Mouse (Mus musculus): ENCODE measurements around the gene E2f8. TPM values are rescaled to one million over a fixed set of nuclear protein-coding genes. Genes with fewer than 3 reads are reported as not detected.

The E2f8 gene
- polyA plus RNA-seq, 1 experiment from 2014 or later = 20.5 TPM

GRCm38 (mm10) chr7:48891029-48891428 is 9.6 kb upstream of the E2f8 start:
- peaks cover 25% of the 10 kb centered on the region for H3K4me1 ChIP-seq
- ATAC-seq (ENCODE audit: insufficient number of reproducible peaks, low FRiP score, low TSS enrichment, low read depth) = no peak
- no peak overlapping the region for H3K27ac ChIP-seq (replicated peaks)
- H3K4me2 ChIP-seq (replicated peaks) = no peak overlapping the region
- H3K27me3 ChIP-seq = no peaks in the 10 kb centered on the region; the same call in 1 of the 2 replicates
- no peak overlapping the region for H3K4me3 ChIP-seq (replicated peaks)
- H3K9me3 ChIP-seq (replicated peaks) = no peaks in the 10 kb centered on the region
- WGBS = 43% methylated on average over 5 of the region's 5 CpGs
- no peaks in the 10 kb centered on the region for H3K36me3 ChIP-seq
- H3K9ac ChIP-seq = no peak overlapping the region

DNA sequence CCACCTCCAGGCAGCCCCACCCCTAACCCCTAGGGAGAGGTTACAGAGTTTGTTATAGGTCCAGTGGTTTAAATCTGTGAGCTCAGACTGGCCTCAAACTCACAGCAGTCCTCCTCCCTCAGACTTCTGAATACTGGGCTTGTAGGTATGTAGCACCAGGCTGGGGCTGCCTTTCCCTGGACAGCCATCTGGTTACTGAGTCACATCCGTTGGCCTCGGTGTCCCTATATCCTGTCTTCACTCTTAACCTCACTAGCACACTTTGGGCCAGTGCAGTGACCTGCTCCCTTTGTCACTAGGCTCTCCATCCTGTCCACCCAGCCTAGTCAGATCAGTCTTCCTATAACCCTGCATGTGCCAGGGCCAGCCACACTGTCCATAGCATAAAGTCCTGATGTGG is 7.4 kb upstream of the E2f8 start:
- 65% methylated on average over 2 of the region's 2 CpGs for WGBS

GRCm38 (mm10) chr7:48887973-48888372 is 6.6 kb upstream of the E2f8 start:
- H3K27me3 ChIP-seq = peaks cover 4% of the 10 kb centered on the region; the same call in 1 of the 2 replicates
- no peak overlapping the region for H3K4me2 ChIP-seq (replicated peaks)
- no peaks in the 10 kb centered on the region for H3K36me3 ChIP-seq
- H3K27ac ChIP-seq (replicated peaks) = no peak overlapping the region
- H3K4me1 ChIP-seq = peaks cover 26% of the 10 kb centered on the region
- H3K4me3 ChIP-seq (replicated peaks) = no peak overlapping the region
- WGBS = 30% methylated on average over 8 of the region's 8 CpGs
- H3K9ac ChIP-seq = no peak overlapping the region
- no peak for ATAC-seq (ENCODE audit: insufficient number of reproducible peaks, low FRiP score, low TSS enrichment, low read depth)
- no peaks in the 10 kb centered on the region for H3K9me3 ChIP-seq (replicated peaks)

More for the DNA sequence above, 7.4 kb upstream of the E2f8 start:
- no peak overlapping the region for H3K4me2 ChIP-seq (replicated peaks)
- no peaks in the 10 kb centered on the region for H3K36me3 ChIP-seq
- no peak overlapping the region for H3K4me3 ChIP-seq (replicated peaks)
- H3K9me3 ChIP-seq (replicated peaks) = no peaks in the 10 kb centered on the region
- H3K4me1 ChIP-seq = peaks cover 25% of the 10 kb centered on the region
- no peaks in the 10 kb centered on the region for H3K27me3 ChIP-seq
- H3K27ac ChIP-seq (replicated peaks) = peak overlapping the region; percentile 44; the same call in 1 of the 2 replicates
- H3K9ac ChIP-seq = no peak overlapping the region
- ATAC-seq (ENCODE audit: insufficient number of reproducible peaks, low FRiP score, low TSS enrichment, low read depth) = no peak

DNA sequence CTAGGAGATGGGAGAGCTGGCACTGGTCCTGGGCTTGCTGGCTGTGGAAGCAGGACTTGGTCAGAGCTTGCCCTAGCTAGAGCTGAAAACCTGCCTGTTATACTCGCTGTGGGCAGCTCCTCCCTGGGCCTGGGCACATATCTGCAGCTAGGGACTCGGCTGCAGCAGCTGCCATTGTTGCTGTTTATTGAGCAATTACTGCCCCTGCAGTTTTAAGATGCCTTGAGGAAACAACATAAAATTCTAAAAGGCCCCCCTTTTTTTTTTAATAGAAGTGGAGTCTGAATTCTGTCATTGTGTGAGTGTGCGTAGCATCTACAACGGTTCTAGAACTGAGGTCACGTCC is 2.8 kb upstream of the E2f8 start:
- Histone ChIP-seq H3K27ac (replicated peaks) (no peak overlapping the region), H3K27me3 (peaks cover 11% of the 10 kb centered on the region; the same call in 1 of the 2 replicates), H3K9ac (no peak overlapping the region), H3K4me3 (replicated peaks) (no peak overlapping the region), H3K36me3 (no peaks in the 10 kb centered on the region), H3K4me2 (replicated peaks) (no peak overlapping the region), H3K9me3 (replicated peaks) (no peaks in the 10 kb centered on the region), H3K4me1 (peaks cover 36% of the 10 kb centered on the region)
- 64% methylated on average over 5 of the region's 5 CpGs for WGBS
- ATAC-seq (ENCODE audit: insufficient number of reproducible peaks, low FRiP score, low TSS enrichment, low read depth) = no peak

GRCm38 (mm10) chr7:48883525-48884265 is 2.3 kb upstream of the E2f8 start:
- no peaks in the 10 kb centered on the region for H3K9me3 ChIP-seq (replicated peaks)
- no peak overlapping the region for H3K4me3 ChIP-seq (replicated peaks)
- no peak for ATAC-seq (ENCODE audit: insufficient number of reproducible peaks, low FRiP score, low TSS enrichment, low read depth)
- H3K36me3 ChIP-seq = no peaks in the 10 kb centered on the region
- H3K27ac ChIP-seq (replicated peaks) = no peak overlapping the region
- H3K4me2 ChIP-seq (replicated peaks) = no peak overlapping the region
- peaks cover 37% of the 10 kb centered on the region for H3K4me1 ChIP-seq
- 72% methylated on average over 4 of the region's 4 CpGs for WGBS
- H3K9ac ChIP-seq = no peak overlapping the region
- peaks cover 11% of the 10 kb centered on the region; the same call in 1 of the 2 replicates for H3K27me3 ChIP-seq

- H3K27ac ChIP-seq (replicated peaks) = peak overlapping the region; percentile 61
- H3K4me1 ChIP-seq = peaks cover 23% of the 10 kb centered on the region; the same call in 1 of the 2 replicates
Measured at GRCm38 (mm10) chr7:48881971-48882609, 694 bp upstream of the E2f8 start.

GRCm38 (mm10) chr7:48880591-48881481 is 560 bp downstream of the E2f8 start:
- Histone ChIP-seq H3K4me2 (replicated peaks) (peak overlapping the region; percentile 94), H3K9ac (peak overlapping the region; percentile 62), H3K36me3 (0 out of 2 replicates have a peak, but pooled peaks cover 11% of the 10 kb centered on the region), H3K27me3 (peaks cover 11% of the 10 kb centered on the region; the same call in 1 of the 2 replicates), H3K27ac (replicated peaks) (peak overlapping the region; percentile 83), H3K4me3 (replicated peaks) (peak overlapping the region; percentile 87), H3K9me3 (replicated peaks) (no peaks in the 10 kb centered on the region), H3K4me1 (peaks cover 20% of the 10 kb centered on the region; the same call in 1 of the 2 replicates)
- under 1% methylated on average over 73 of the region's 77 CpGs for WGBS
- peak; percentile 97 for ATAC-seq (ENCODE audit: insufficient number of reproducible peaks, low FRiP score, low TSS enrichment, low read depth)

More at GRCm38 (mm10) chr7:48881971-48882609, 694 bp upstream of the E2f8 start:
- H3K27me3 ChIP-seq = peaks cover 11% of the 10 kb centered on the region; the same call in 1 of the 2 replicates
- ATAC-seq (ENCODE audit: insufficient number of reproducible peaks, low FRiP score, low TSS enrichment, low read depth) = no peak
- H3K36me3 ChIP-seq = 0 out of 2 replicates have a peak, but pooled peaks cover 4% of the 10 kb centered on the region
- H3K4me2 ChIP-seq (replicated peaks) = peak overlapping the region; percentile 94
- peak overlapping the region; percentile 87 for H3K4me3 ChIP-seq (replicated peaks)
- WGBS = 2% methylated on average over 28 of the region's 28 CpGs
- peak overlapping the region; percentile 39 for H3K9ac ChIP-seq
- no peaks in the 10 kb centered on the region for H3K9me3 ChIP-seq (replicated peaks)

DNA sequence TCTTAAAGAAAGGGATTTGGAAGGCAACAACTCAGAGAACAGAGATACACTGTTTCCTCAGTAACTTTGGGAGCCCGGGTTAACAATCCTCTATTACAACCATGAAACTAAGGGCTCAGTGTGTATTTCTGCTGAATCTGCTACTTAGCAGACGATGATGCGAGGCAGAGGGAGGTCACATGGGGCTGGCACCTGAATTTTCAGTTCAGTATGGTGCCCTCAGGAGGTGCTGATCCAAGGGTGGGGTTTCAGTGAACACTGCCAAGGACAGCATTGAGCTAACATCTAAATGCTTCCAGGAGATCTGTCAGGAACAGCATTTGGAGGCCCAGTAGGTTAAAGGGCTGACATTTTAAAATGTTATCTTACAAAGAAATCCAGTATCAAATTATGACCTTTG is 1.8 kb downstream of the E2f8 start:
- Histone ChIP-seq H3K9ac (no peak overlapping the region), H3K4me3 (replicated peaks) (peak overlapping the region; percentile 24), H3K27ac (replicated peaks) (no peak overlapping the region), H3K9me3 (replicated peaks) (no peaks in the 10 kb centered on the region), H3K27me3 (peaks cover 11% of the 10 kb centered on the region; the same call in 1 of the 2 replicates), H3K36me3 (peaks cover 23% of the 10 kb centered on the region; the same call in 1 of the 2 replicates), H3K4me2 (replicated peaks) (peak overlapping the region; percentile 42), H3K4me1 (peaks cover 20% of the 10 kb centered on the region; the same call in 1 of the 2 replicates)
- 42% methylated on average over 3 of the region's 3 CpGs for WGBS
- ATAC-seq (ENCODE audit: insufficient number of reproducible peaks, low FRiP score, low TSS enrichment, low read depth) = no peak

DNA sequence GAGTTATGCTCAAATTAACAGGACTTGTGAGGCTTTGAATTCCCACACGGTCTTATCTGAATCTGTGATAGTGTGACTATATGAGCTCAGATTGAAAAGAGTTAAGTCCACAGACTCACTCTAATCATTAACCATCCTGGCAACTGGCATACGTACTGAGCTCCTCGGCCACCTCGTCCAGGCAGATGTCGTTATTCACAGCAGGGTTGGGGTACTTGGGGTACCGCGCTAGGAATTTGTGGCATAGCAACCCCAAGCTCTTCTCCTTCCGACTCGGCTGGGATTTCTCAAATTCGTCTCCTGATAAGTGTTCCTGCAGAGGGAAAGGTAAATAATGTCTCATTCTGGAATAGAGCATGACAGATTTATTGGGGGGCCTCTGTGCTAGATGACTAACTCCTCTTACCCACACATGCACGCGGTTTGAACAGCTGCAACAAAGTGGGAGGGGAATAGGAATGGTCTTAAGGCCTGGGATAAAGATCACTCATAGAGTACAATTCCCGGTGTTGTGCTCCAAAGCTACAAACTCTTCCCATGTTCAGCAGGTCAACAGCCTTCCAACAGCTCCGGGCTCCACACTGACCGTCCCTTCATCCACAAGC is 3.5 kb downstream of the E2f8 start:
- H3K9ac ChIP-seq = no peak overlapping the region

GRCm38 (mm10) chr7:48876526-48876925 is 4.9 kb downstream of the E2f8 start:
- H3K4me3 ChIP-seq (replicated peaks) = no peak overlapping the region
- no peaks in the 10 kb centered on the region for H3K9me3 ChIP-seq (replicated peaks)
- no peaks in the 10 kb centered on the region for H3K27me3 ChIP-seq
- H3K27ac ChIP-seq (replicated peaks) = no peak overlapping the region
- WGBS = 69% methylated on average over 4 of the region's 4 CpGs
- H3K4me2 ChIP-seq (replicated peaks) = no peak overlapping the region
- ATAC-seq (ENCODE audit: insufficient number of reproducible peaks, low FRiP score, low TSS enrichment, low read depth) = no peak
- H3K9ac ChIP-seq = no peak overlapping the region
- peaks cover 8% of the 10 kb centered on the region; the same call in 1 of the 2 replicates for H3K4me1 ChIP-seq
- peaks cover 51% of the 10 kb centered on the region for H3K36me3 ChIP-seq

More for the DNA sequence above, 3.5 kb downstream of the E2f8 start:
- WGBS = 79% methylated on average over 15 of the region's 15 CpGs
- ATAC-seq (ENCODE audit: insufficient number of reproducible peaks, low FRiP score, low TSS enrichment, low read depth) = no peak
- peaks cover 19% of the 10 kb centered on the region; the same call in 1 of the 2 replicates for H3K4me1 ChIP-seq
- H3K27ac ChIP-seq (replicated peaks) = no peak overlapping the region
- 0 out of 2 replicates have a peak overlapping the region, but pooled peaks have one; percentile 17 for H3K4me2 ChIP-seq (replicated peaks)
- H3K27me3 ChIP-seq = peaks cover 7% of the 10 kb centered on the region; the same call in 1 of the 2 replicates
- H3K36me3 ChIP-seq = peaks cover 37% of the 10 kb centered on the region
- no peaks in the 10 kb centered on the region for H3K9me3 ChIP-seq (replicated peaks)
- H3K4me3 ChIP-seq (replicated peaks) = no peak overlapping the region
